Mouse (Mus musculus) heart, postnatal 0 days (tissue): Measurements from ENCODE around the gene Siglece. TPM values are rescaled to one million over a fixed set of nuclear protein-coding genes. Genes with fewer than 3 reads are reported as not detected.
"Not testable (repeated sequence)": the region's sequence is repeated elsewhere in the genome, so short reads cannot be mapped to it uniquely, and the experiment has no call there.

ENCODE experiments used
- ATAC-seq: fragments of 200-750 bp; cut with Nextera tagmentation; 2 replicates; pipeline ENCODE4 v1.8.0; 2017; ENCODE audit warnings: low read depth, moderate number of reproducible peaks, moderate library complexity; ENCODE audit not compliant: insufficient read depth
- DNase-seq: peaks from one replicate; pipeline ENCODE4 v3.0.0-alpha.2; 2016; ENCODE audit warnings: low spot score
- H3K27ac ChIP-seq: fragments of 300-500 bp; sonication (generic); 2 replicates; pipeline ENCODE4 v1.5.1; 2014; ENCODE audit warnings: low read depth, mild to moderate bottlenecking
- H3K27me3 ChIP-seq: fragments of 300-500 bp; sonication (generic); 2 replicates; pipeline ENCODE4 v1.6.1; 2014; ENCODE audit warnings: low read length, mixed read lengths; ENCODE audit not compliant: control insufficient read depth, insufficient read depth
- H3K36me3 ChIP-seq: fragments of 300-500 bp; sonication (generic); replicated peaks from 2 replicates; pipeline ENCODE4 v1.6.1; 2014; ENCODE audit warnings: low read length, mixed read lengths; ENCODE audit not compliant: control insufficient read depth, insufficient read depth
- H3K4me1 ChIP-seq: fragments of 300-500 bp; sonication (generic); 2 replicates; pipeline ENCODE4 v1.6.1; 2014; ENCODE audit warnings: antibody characterized with exemption; ENCODE audit not compliant: control insufficient read depth, insufficient read depth
- H3K4me2 ChIP-seq: fragments of 300-500 bp; sonication (generic); 2 replicates; pipeline ENCODE4 v1.6.1; 2014; ENCODE audit warnings: low read depth, mild to moderate bottlenecking, low read length, moderate library complexity
- H3K4me3 ChIP-seq: fragments of 300-500 bp; sonication (generic); 2 replicates; pipeline ENCODE4 v1.5.1; 2014; ENCODE audit warnings: low read depth, low read length
- H3K9ac ChIP-seq: fragments of 300-500 bp; sonication (generic); replicated peaks from 2 replicates; pipeline ENCODE4 v1.6.1; 2014; ENCODE audit warnings: low read depth, low read length, mixed read lengths
- H3K9me3 ChIP-seq: fragments of 300-500 bp; sonication (generic); replicated peaks from 2 replicates; pipeline ENCODE4 v1.6.1; 2016; ENCODE audit warnings: low read length; ENCODE audit not compliant: control insufficient read depth
- CTCF ChIP-seq: IDR thresholded peaks from 2 replicates; pipeline ENCODE4 v1.5.1; 2016; ENCODE audit warnings: antibody characterized with exemption, control low read depth, low read depth
- EP300 ChIP-seq: IDR thresholded peaks from 2 replicates; pipeline ENCODE4 v1.6.1; 2016; ENCODE audit warnings: antibody characterized with exemption, low read depth
- WGBS: fragments of 180-500 bp; shearing (Covaris S2); extraction: QIAGEN DNeasy Blood & Tissue Kit; methylation state at CpG from one replicate; pipeline ENCODE4 v1.1.7; 2014; 5-methylcytosine and 5-hydroxymethylcytosine counted together
- polyA plus RNA-seq: library from polyadenylated mRNA; unstranded; fragments of >200 nt; fragmentation: Nextera tagmentation; extraction: Ambion mirVana; gene quantifications from 2 replicates; pipeline ENCODE4 v1.2.1, GENCODE M21; 2015
- total RNA-seq: library from RNA; depleted of rRNA; stranded (reverse); fragments of >200 nt; gene quantifications from 2 replicates; pipeline ENCODE4 v1.2.3, GENCODE M21; 2014; ENCODE audit warnings: low replicate concordance

Gene Siglece
- total and polyA plus RNA-seq, 2 experiments from 2014 or later: 0.41 TPM; not detected in 1

DNA sequence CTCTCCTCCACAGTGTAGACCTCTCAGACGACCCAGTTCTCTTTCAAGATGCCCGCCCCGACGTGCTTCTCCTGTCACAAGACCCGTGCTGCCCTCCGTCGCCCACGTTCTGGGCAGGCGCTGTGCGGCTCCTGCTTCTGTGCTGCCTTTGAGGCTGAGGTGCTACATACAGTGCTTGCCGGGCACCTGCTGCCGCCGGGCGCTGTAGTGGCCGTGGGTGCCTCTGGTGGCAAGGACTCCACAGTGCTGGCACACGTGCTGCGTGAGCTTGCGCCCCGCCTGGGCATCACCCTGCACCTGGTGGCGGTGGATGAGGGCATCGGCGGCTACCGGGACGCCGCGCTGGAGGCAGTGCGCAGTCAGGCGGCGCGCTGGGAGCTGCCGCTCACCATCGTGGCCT is 15.1 kb upstream of the Siglece start:
- Histone ChIP-seq H3K9me3 (no peaks in the 10 kb centered on the region), H3K4me3 (no peak overlapping the region), H3K4me1 (peaks cover 9% of the 10 kb centered on the region), H3K27ac (no peak overlapping the region), H3K9ac (no peak overlapping the region), H3K27me3 (no peaks in the 10 kb centered on the region), H3K36me3 (peaks cover 38% of the 10 kb centered on the region), H3K4me2 (no peak overlapping the region)
- WGBS: 86% methylated on average over 31 of the region's 32 CpGs
- no peak for DNase-seq
- TF ChIP-seq EP300 (no peak), CTCF (no peak)
- no peak for ATAC-seq

DNA sequence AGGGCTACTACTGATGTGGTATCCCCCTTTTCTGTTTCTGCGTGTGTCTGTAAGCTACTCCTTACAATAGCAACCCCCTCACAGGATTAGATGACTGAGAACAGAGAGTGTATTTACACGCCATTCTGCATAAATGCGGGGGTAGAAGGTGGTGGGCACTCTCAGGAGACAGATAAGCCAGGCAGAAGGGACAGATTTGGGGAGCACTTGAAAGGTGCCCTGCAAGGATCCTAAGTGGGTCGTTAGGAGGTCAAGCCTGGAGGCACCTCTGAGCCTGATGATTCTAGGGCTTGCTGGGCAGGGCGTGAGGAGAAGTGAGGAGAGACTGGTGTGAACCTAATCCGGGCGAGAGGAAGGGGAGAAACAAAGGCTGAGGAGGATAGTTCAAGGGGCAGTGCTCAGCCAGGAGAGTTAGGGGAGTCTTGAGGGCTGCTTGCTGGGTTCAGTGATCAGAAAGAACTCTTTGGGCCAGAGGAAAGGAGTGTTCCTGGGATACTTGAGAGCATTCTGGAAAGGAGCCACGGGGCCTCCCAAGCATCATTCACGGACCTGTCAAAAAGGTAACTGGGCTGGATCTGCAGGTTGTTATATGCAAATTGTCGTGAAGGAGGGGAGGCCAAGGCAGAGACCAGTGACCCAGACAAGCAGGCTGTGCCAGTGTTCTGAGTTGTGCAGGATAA is 12.8 kb upstream of the Siglece start:
- Histone ChIP-seq H3K27me3 (no peaks in the 10 kb centered on the region), H3K9ac (peak overlapping the region; percentile 72), H3K27ac (no peak overlapping the region), H3K4me1 (peaks cover 9% of the 10 kb centered on the region), H3K4me3 (peak overlapping the region; percentile 64), H3K9me3 (no peaks in the 10 kb centered on the region), H3K36me3 (peaks cover 30% of the 10 kb centered on the region), H3K4me2 (peak overlapping the region; percentile 82)
- 14% methylated on average over 10 of the region's 10 CpGs for WGBS
- DNase-seq (no peak), ATAC-seq (no peak)
- TF ChIP-seq CTCF (no peak), EP300 (no peak)

DNA sequence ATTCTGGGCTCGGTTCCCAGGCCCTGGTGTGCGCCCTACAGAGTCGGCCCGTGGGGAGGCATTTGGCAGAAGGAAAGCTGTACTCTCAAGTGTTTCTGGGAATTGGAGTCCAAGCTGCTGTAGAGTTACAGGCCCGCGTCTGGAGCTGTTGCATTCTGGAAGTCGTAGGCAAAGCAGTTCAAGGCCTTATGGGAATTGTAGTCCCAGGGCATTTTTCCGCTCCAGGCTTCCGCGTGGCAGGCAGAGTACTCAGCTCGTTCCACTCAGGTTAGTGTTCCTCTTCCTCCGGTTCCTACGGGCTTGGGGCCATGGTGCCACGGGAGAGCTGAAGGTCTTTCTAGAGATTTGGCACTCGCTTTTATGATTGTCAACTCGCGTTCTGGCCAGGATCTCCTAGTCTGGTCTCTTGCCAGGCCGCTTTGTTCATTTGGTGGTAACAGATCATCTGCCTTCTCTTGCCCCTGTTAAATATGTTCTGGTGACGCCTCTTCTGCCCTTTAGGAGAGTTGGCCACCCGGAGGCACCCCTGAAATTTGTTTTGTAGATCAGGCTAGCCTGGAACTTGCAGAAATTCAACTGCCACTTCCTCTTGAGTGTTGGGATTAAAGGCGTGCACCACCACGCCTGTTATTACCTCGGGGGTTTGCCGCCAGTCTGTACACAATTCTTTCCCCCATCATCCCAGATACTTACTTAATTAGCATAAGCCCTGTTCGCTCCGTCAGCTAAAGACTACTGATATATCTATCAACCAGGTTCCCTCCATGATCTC is 12.0 kb upstream of the Siglece start, which contains the start of gene Ctu1:
Gene Ctu1, plus strand, starts transcription at position 208 of the 772 bp plus-strand sequence.
- Histone ChIP-seq H3K9ac (peak within 1 kb of the TSS; percentile 72), H3K27ac (peak within 1 kb of the TSS; percentile 13; the same call in 1 of the 2 replicates), H3K4me1 (peaks cover 9% of the 10 kb centered on the region), H3K36me3 (peaks cover 23% of the 10 kb centered on the region), H3K4me3 (peak within 1 kb of the TSS; percentile 64), H3K4me2 (peak within 1 kb of the TSS; percentile 82), H3K9me3 (no peaks in the 10 kb centered on the region), H3K27me3 (no peaks in the 10 kb centered on the region)
- WGBS: under 1% methylated on average over 26 of the region's 26 CpGs
- DNase-seq (peak; percentile 97), ATAC-seq (peak; percentile 100)
- TF ChIP-seq EP300 (no peak), CTCF (no peak)

DNA sequence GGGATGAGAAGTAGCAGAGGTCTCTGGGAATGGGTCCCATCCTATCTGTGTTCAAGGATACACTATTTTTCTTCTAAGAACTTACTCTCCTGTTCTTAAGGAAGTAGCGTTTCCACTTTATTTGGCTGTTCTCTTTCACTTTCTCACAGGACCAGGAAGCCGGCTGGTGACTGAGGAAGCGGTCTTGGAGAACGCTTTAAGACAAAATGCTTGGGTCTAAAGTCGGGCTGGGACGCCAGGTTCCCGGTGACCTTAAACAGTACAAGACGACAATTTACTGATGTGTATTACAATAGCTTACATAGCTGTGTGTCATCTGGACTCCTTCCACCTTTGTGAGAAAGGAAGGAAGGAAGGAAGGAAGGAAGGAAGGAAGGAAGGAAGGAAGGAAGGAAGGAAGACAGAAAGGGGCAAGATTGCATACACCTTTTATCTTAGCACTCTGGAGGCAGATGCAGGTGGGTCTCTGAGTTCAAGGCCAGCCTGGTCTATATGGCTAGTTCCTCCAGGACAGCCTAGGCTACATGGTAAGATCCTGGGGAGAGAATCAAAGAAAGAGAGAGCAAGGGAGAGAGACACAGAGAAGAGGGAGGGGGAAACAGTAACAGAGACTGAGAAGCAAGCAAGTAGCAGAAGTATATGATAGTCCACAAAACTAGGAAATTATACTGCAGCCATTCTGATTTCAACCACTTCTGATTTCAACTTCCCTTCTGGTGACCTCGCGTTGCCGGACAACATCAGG is 11.3 kb upstream of the Siglece start:
- Histone ChIP-seq H3K36me3 (peaks cover 15% of the 10 kb centered on the region), H3K9ac (no peak overlapping the region), H3K27me3 (no peaks in the 10 kb centered on the region), H3K4me1 (peaks cover 9% of the 10 kb centered on the region), H3K4me3 (peak overlapping the region; percentile 64), H3K9me3 (no peaks in the 10 kb centered on the region), H3K27ac (peak overlapping the region; percentile 12; the same call in 1 of the 2 replicates), H3K4me2 (peak overlapping the region; percentile 82; the same call in 1 of the 2 replicates)
- 66% methylated on average over 11 of the region's 11 CpGs for WGBS
- DNase-seq (no peak), ATAC-seq (0 out of 2 replicates have a peak, but pooled peaks have one; percentile 2)
- TF ChIP-seq EP300: no peak
- no peak for TF ChIP-seq CTCF

DNA sequence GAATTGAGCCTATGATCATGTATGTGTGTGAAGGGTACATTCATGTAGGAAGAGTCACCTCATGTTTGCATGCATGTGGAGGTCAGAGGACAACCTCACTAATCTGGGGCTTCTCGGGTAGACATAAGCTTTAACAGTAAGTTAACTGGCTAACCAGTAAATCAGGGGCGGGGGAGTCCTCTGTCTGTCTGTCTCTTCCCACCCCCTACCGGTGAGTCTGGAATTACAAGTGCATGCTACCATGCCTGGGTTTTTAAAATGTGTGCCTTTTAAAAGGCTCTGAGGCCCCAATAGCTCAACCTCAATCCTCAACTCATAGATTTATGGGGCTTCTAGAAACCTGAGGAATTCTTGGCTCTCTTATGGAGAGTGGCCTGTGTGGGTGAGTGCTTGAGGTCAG is 8.6 kb upstream of the Siglece start:
- H3K4me1 ChIP-seq: peaks cover 9% of the 10 kb centered on the region
- H3K4me3 ChIP-seq: no peak overlapping the region
- TF ChIP-seq CTCF: no peak
- no peak for TF ChIP-seq EP300
- ATAC-seq (no peak), DNase-seq (no peak)
- no peaks in the 10 kb centered on the region for H3K9me3 ChIP-seq
- no peak overlapping the region for H3K4me2 ChIP-seq
- H3K27ac ChIP-seq: no peak overlapping the region
- WGBS: 19% methylated on average over 3 of the region's 3 CpGs
- no peaks in the 10 kb centered on the region for H3K36me3 ChIP-seq
- no peaks in the 10 kb centered on the region for H3K27me3 ChIP-seq
- no peak overlapping the region for H3K9ac ChIP-seq

DNA sequence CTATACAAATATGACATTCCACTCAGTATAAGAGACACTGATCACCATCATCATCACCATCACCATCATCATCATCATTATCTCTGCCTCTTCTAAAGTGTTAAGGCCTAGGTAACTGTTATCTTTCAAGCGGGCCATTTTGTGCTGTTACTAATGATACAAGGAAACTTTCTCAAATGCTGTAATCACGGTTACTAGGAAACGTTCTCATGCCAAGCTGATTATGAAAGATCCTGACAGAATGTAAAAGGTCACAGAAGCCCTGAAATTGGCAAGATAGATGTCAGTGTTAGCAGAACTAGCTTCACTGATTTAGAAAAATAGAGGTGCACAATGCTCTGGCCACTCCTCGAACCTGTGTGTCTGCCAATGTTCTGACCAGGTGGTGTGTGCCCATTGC is 7.3 kb upstream of the Siglece start:
- ATAC-seq, H3K4me3 ChIP-seq, H3K4me1 ChIP-seq, DNase-seq, H3K27ac ChIP-seq, H3K4me2 ChIP-seq, H3K9ac ChIP-seq, H3K9me3 ChIP-seq, H3K27me3 ChIP-seq, H3K36me3 ChIP-seq: not testable (repeated sequence)
- WGBS: 72% methylated on average over 4 of the region's 4 CpGs
